Mouse (Mus musculus) ES-Bruce4 (cell line): ENCODE results near the gene Syne1.

Source experiments
- CTCF ChIP-seq: IDR thresholded peaks from one replicate; pipeline ENCODE4 v1.8.1; 2011; ENCODE audit warnings: low read depth, low read length
- EP300 ChIP-seq: IDR thresholded peaks from 2 replicates; pipeline ENCODE4 v1.6.1; 2011; ENCODE audit warnings: low read depth, low read length; ENCODE audit not compliant: insufficient read depth
- POLR2A ChIP-seq: IDR thresholded peaks from one replicate; pipeline ENCODE4 v1.8.1; 2011; ENCODE audit warnings: low read length; ENCODE audit not compliant: insufficient read depth

DNA sequence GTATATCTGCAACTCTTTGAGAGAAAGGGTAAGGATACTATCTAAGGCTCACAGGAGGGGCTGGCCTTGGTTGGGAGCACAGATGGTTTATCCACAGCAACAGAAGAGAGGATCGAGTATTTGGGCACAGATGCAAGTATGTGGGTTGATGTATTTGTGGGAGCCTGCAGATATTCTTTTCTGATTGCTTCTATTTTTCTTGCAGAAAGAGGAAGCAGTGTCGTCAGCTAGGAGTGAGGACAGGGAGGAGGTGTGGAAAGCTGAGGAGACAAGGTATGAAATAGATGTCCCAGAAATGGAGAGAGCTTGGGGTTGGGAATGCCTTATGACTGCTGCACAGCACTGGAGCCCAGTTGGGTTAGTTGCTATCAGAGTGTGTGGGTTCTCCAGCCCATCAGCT lies 172.3 kb downstream of the Syne1 start:
- TF ChIP-seq CTCF, result no peak
- no peak for TF ChIP-seq POLR2A
- TF ChIP-seq EP300, result no peak
